Mouse (Mus musculus) layer of hippocampus, adult 18-20 months (tissue): ENCODE results near the gene Zfp985. TPM values are rescaled to one million over a fixed set of nuclear protein-coding genes. Genes with fewer than 3 reads are reported as not detected.
"Not testable (repeated sequence)": the region's sequence is repeated elsewhere in the genome, so short reads cannot be mapped to it uniquely, and the experiment has no call there.

ENCODE experiments used
- DNase-seq, 2 experiments: peaks; one replicate each; pipeline ENCODE4 v3.0.0; 2022; ENCODE audit warnings: low spot score in 2 of 2
- total RNA-seq, 2 experiments: library from RNA; stranded (reverse); gene quantifications; 2 replicates each; pipeline ENCODE4 v1.2.3; 2021

Gene Zfp985
- total RNA-seq, 2 experiments from 2014 or later: not detected

GRCm38 (mm10) chr4:147603806-147604205 lies 50.7 kb downstream of the Zfp985 start:
- DNase-seq: no peak

DNA sequence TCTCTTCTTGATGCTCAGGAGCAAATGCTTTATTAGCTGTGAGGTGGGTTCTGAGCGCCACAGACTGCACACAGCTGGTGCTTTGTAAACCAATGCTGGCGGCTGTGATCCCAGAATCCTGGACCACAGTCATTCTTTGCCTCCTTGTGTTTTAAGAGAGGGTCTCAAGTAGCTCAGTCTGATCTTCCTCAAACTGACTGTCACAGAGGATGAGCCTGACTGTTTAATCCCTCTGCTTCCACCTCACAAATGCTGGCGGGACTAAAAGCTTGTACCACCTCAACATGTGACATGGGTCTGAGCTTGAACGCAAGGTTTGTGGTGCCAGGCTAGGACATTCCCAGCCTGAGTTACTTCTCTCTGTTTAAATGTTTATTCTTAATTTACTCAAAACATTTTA lies 52.4 kb downstream of the Zfp985 start:
- no peak for DNase-seq

DNA sequence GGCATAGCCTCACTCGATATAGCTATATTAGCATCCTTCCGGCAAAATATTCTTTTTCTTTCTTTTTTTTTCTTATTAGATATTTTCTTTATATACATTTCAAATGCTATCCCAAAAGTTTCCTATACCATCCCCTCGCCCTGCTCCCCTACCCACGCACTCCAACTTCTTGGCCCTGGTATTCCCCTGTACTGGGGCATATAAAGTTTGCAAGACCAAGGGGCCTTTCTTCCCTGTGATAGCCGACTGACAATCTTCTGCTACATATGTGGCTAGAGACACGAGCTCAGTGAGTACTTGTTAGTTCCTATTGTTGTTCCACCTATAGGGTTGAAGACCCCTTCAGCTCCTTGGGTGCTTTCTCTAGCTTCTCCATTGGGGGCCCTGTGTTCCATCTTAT lies 53.4 kb downstream of the Zfp985 start:
- DNase-seq: not testable (repeated sequence)

GRCm38 (mm10) chr4:147633818-147634262 lies 80.8 kb downstream of the Zfp985 start:
- DNase-seq: not testable (repeated sequence)

Other genes with a start within 250 kb of the Zfp985 start
- gene Zfp988, start 247.6 kb upstream of the Zfp985 start, total RNA-seq: under 1 TPM; 0.33 to 0.40 TPM
- gene Zfp978, start 192.0 kb upstream of the Zfp985 start, total RNA-seq: not detected
- 1 to 10 TPM; 2.3 to 2.9 TPM for gene Zfp982, start 60.9 kb upstream of the Zfp985 start, total RNA-seq
- gene Gm16503, start 13.1 kb upstream of the Zfp985 start, total RNA-seq: under 1 TPM in 1 of 2 experiments, not detected in 1; 0.20 TPM
- gene Zfp979, start 89.2 kb downstream of the Zfp985 start, total RNA-seq: under 1 TPM; 0.17 to 0.33 TPM
- not detected for gene Zfp534, start 149.3 kb downstream of the Zfp985 start, total RNA-seq